Mouse (Mus musculus) MEL (cell line): ENCODE data around the gene Frem3. TPM values are rescaled to one million over a fixed set of nuclear protein-coding genes. Genes with fewer than 3 reads are reported as not detected.

Experiments
- DNase-seq: peaks from one replicate; pipeline ENCODE4 v3.0.0; 2011; ENCODE audit warnings: low read depth, low spot score
- H3K27ac ChIP-seq: 2 replicates; pipeline ENCODE4 v1.5.1; 2012; ENCODE audit warnings: low read depth, mild to moderate bottlenecking, control low read depth, low read length, moderate library complexity; ENCODE audit not compliant: control insufficient read depth
- H3K27me3 ChIP-seq, 2 experiments: fragments of 150-350 bp in 1 of 2; sonication (generic) in 1 of 2; 2 replicates each; pipeline ENCODE4 v1.6.1; 2012; ENCODE audit warnings: low read length in 2 of 2, mild to moderate bottlenecking in 2 of 2, improper control_type of control experiment in 1 of 2, moderate library complexity in 1 of 2; ENCODE audit not compliant: insufficient read depth in 2 of 2, control insufficient read depth in 1 of 2
- H3K36me3 ChIP-seq, 2 experiments: 2 replicates each; pipeline ENCODE4 v1.6.1; 2012 to 2014; ENCODE audit warnings: low read length in 2 of 2, improper control_type of control experiment in 1 of 2, inconsistent platforms in 1 of 2, mild to moderate bottlenecking in 1 of 2; ENCODE audit not compliant: insufficient read depth in 2 of 2, control insufficient read depth in 1 of 2
- H3K4me1 ChIP-seq, 2 experiments: fragments of 150-350 bp in 1 of 2; sonication (generic) in 1 of 2; 2 replicates each; pipeline ENCODE4 v1.6.1; 2012; ENCODE audit warnings: low read length in 2 of 2, improper control_type of control experiment in 1 of 2, mild to moderate bottlenecking in 1 of 2; ENCODE audit not compliant: insufficient read depth in 2 of 2, control insufficient read depth in 1 of 2
- H3K4me3 ChIP-seq, 2 experiments: fragments of 150-350 bp in 1 of 2; sonication (generic) in 1 of 2; 2 replicates each; pipeline ENCODE4 v1.5.1; 2012; ENCODE audit warnings: low read depth in 2 of 2, low read length in 2 of 2, mild to moderate bottlenecking in 2 of 2, moderate library complexity in 2 of 2, control low read depth in 1 of 2, improper control_type of control experiment in 1 of 2; ENCODE audit not compliant: control insufficient read depth in 1 of 2, insufficient read depth in 1 of 2
- H3K79me2 ChIP-seq: 2 replicates; pipeline ENCODE4 v1.6.1; 2012; ENCODE audit warnings: mild to moderate bottlenecking, low read length, moderate library complexity; ENCODE audit not compliant: control insufficient read depth, poor library complexity, insufficient read depth
- H3K9ac ChIP-seq: 2 replicates; pipeline ENCODE4 v1.6.1; 2012; ENCODE audit warnings: low read depth, mild to moderate bottlenecking, control low read depth, low read length, moderate library complexity; ENCODE audit not compliant: control insufficient read depth, poor library complexity, severe bottlenecking
- H3K9me3 ChIP-seq: fragments of 150-350 bp; sonication (generic); replicated peaks from 2 replicates; pipeline ENCODE4 v1.6.1; 2012; ENCODE audit warnings: mild to moderate bottlenecking, low read length, improper control_type of control experiment, moderate library complexity; ENCODE audit not compliant: insufficient read depth
- BHLHE40 ChIP-seq: IDR thresholded peaks from 2 replicates; pipeline ENCODE4 v1.6.1; 2012; ENCODE audit warnings: low read depth, mild to moderate bottlenecking, inconsistent platforms, low read length, improper control_type of control experiment, borderline replicate concordance
- CHD1 ChIP-seq: IDR thresholded peaks from 2 replicates; pipeline ENCODE4 v1.6.1; 2012; ENCODE audit warnings: low read depth, mild to moderate bottlenecking, inconsistent platforms, low read length, improper control_type of control experiment
- CHD2 ChIP-seq: IDR thresholded peaks from 2 replicates; pipeline ENCODE4 v1.6.1; 2011; ENCODE audit warnings: low read length, improper control_type of control experiment
- CTCF ChIP-seq, 3 experiments: IDR thresholded peaks in 2 of 3; conservative IDR thresholded peaks in 1 of 3; 2 replicates each; pipeline ENCODE4 v1.5.1; 2011 to 2012; ENCODE audit warnings: low read length in 3 of 3, low read depth in 2 of 3, mild to moderate bottlenecking in 2 of 3, improper control_type of control experiment in 1 of 3, inconsistent platforms in 1 of 3, mixed read lengths in 1 of 3, moderate library complexity in 1 of 3; ENCODE audit not compliant: control insufficient read depth in 1 of 3, insufficient read depth in 1 of 3, poor library complexity in 1 of 3, severe bottlenecking in 1 of 3
- E2F4 ChIP-seq: IDR thresholded peaks from 2 replicates; pipeline ENCODE4 v1.6.1; 2011; ENCODE audit warnings: low read depth, low read length, improper control_type of control experiment, borderline replicate concordance
- ELF1 ChIP-seq: IDR thresholded peaks from 2 replicates; pipeline ENCODE4 v1.6.1; 2014; ENCODE audit warnings: low read depth, mild to moderate bottlenecking, inconsistent platforms, low read length, improper control_type of control experiment, moderate library complexity
- ETS1 ChIP-seq: IDR thresholded peaks from 2 replicates; pipeline ENCODE4 v1.6.1; 2012; ENCODE audit warnings: low read depth, mild to moderate bottlenecking, inconsistent platforms, low read length, improper control_type of control experiment, moderate library complexity
- KAT2A ChIP-seq: conservative IDR thresholded peaks from 2 replicates; pipeline ENCODE4 v1.6.1; 2012; ENCODE audit warnings: low read depth, low read length, improper control_type of control experiment, inconsistent platforms
- MAFK ChIP-seq: IDR thresholded peaks from 2 replicates; pipeline ENCODE4 v1.6.1; 2011; ENCODE audit warnings: low read depth, mild to moderate bottlenecking, low read length, improper control_type of control experiment, borderline replicate concordance
- MAX ChIP-seq: IDR thresholded peaks from 2 replicates; pipeline ENCODE4 v1.6.1; 2011; ENCODE audit warnings: low read length, improper control_type of control experiment
- MYB ChIP-seq: IDR thresholded peaks from 2 replicates; pipeline ENCODE4 v1.6.1; 2011; ENCODE audit warnings: mild to moderate bottlenecking, low read depth, low read length, improper control_type of control experiment
- MYC ChIP-seq: IDR thresholded peaks from 2 replicates; pipeline ENCODE4 v1.6.1; 2011; ENCODE audit warnings: low read depth, mild to moderate bottlenecking, low read length, improper control_type of control experiment, moderate library complexity
- NRF1 ChIP-seq: IDR thresholded peaks from 2 replicates; pipeline ENCODE4 v1.6.1; 2014; ENCODE audit warnings: low read depth, mild to moderate bottlenecking, inconsistent platforms, low read length, improper control_type of control experiment, moderate library complexity; ENCODE audit not compliant: poor library complexity, insufficient read depth, severe bottlenecking
- POLR2AphosphoS5 ChIP-seq: IDR thresholded peaks from 2 replicates; pipeline ENCODE4 v1.6.1; 2012; ENCODE audit warnings: low read depth, borderline replicate concordance, mild to moderate bottlenecking, inconsistent platforms, low read length, moderate library complexity, mixed read lengths
- SMC3 ChIP-seq: IDR thresholded peaks from 2 replicates; pipeline ENCODE4 v1.6.1; 2011; ENCODE audit warnings: low read depth, low read length, improper control_type of control experiment
- TAL1 ChIP-seq: IDR thresholded peaks from 2 replicates; pipeline ENCODE4 v1.6.1; 2012; ENCODE audit warnings: mild to moderate bottlenecking, inconsistent platforms, low read length, moderate library complexity, mixed read lengths
- TCF12 ChIP-seq: IDR thresholded peaks from 2 replicates; pipeline ENCODE4 v1.6.1; 2014; ENCODE audit warnings: low read depth, mild to moderate bottlenecking, inconsistent platforms, low read length, improper control_type of control experiment, moderate library complexity
- UBTF ChIP-seq: IDR thresholded peaks from 2 replicates; pipeline ENCODE4 v1.6.1; 2012; ENCODE audit warnings: low read depth, mild to moderate bottlenecking, inconsistent platforms, low read length, improper control_type of control experiment, moderate library complexity, borderline replicate concordance; ENCODE audit not compliant: insufficient read depth
- USF1 ChIP-seq: IDR thresholded peaks from 2 replicates; pipeline ENCODE4 v1.6.1; 2014; ENCODE audit warnings: low read depth, mild to moderate bottlenecking, inconsistent platforms, low read length, improper control_type of control experiment, moderate library complexity
- USF2 ChIP-seq, 2 experiments: IDR thresholded peaks; 2 replicates each; pipeline ENCODE4 v1.6.1; 2011 to 2012; ENCODE audit warnings: improper control_type of control experiment in 2 of 2, low read length in 2 of 2, borderline replicate concordance in 1 of 2, inconsistent platforms in 1 of 2, low read depth in 1 of 2, mild to moderate bottlenecking in 1 of 2; ENCODE audit not compliant: insufficient read depth in 1 of 2
- ZC3H11A ChIP-seq: IDR thresholded peaks from 2 replicates; pipeline ENCODE4 v1.6.1; 2012; ENCODE audit warnings: low read depth, mild to moderate bottlenecking, inconsistent platforms, low read length, improper control_type of control experiment
- ZMIZ1 ChIP-seq: IDR thresholded peaks from 2 replicates; pipeline ENCODE4 v1.6.1; 2012; ENCODE audit warnings: low read depth, mild to moderate bottlenecking, inconsistent platforms, low read length, improper control_type of control experiment, moderate library complexity
- ZNF384 ChIP-seq: IDR thresholded peaks from 2 replicates; pipeline ENCODE4 v1.6.1; 2012; ENCODE audit warnings: low read depth, mild to moderate bottlenecking, inconsistent platforms, low read length, improper control_type of control experiment
- polyA plus RNA-seq, 2 experiments: library from polyadenylated mRNA; stranded (reverse) in 1 of 2; unstranded in 1 of 2; fragments of >175 nt in 1 of 2; fragments of >200 nt in 1 of 2; gene quantifications; 2 replicates each; pipeline versions ENCODE4 v1.2.1 to v1.2.4; 2012; ENCODE audit warnings: low replicate concordance in 2 of 2, low read depth in 1 of 2; ENCODE audit not compliant: insufficient read length in 2 of 2, insufficient read depth in 1 of 2, missing spikeins in 1 of 2
- total RNA-seq: library from RNA; depleted of rRNA; stranded (reverse); fragments of 300-350 nt; gene quantifications from 2 replicates; pipeline ENCODE4 v1.2.3, GENCODE M21; 2012; rRNA removed

Frem3 gene
- total RNA-seq, result under 0.01 TPM in 1 of 2 replicates, not detected in the other
- polyA plus RNA-seq, result not detected

- Histone ChIP-seq H3K9ac (no peak within 1 kb of the TSS), H3K27me3 (no peaks in the 10 kb centered on the region; a peak in 1 of 4 replicates), H3K9me3 (no peaks in the 10 kb centered on the region), H3K36me3 (no peaks in the 10 kb centered on the region), H3K4me1 (no peaks in the 10 kb centered on the region), H3K79me2 (no peaks in the 10 kb centered on the region), H3K27ac (no peak within 1 kb of the TSS), H3K4me3 (no peak within 1 kb of the TSS)
- no peak for DNase-seq
- TF ChIP-seq CTCF (IDR thresholded peaks at IDR 0.05 in 2 of 3, conservative IDR thresholded peaks at IDR 0.05 in 1 of 3; ENCODE audit: control insufficient read depth in 1 of 3, insufficient read depth in 1 of 3, low read depth in 2 of 3, low read length in 3 of 3, poor library complexity in 1 of 3, severe bottlenecking in 1 of 3), result no peak
- TF ChIP-seq NRF1, result no peak
- TF ChIP-seq UBTF, result no peak
- TF ChIP-seq ZNF384, result no peak
- TF ChIP-seq E2F4, result no peak
- no peak for TF ChIP-seq MYB
- TF ChIP-seq MAFK, result no peak
- TF ChIP-seq CHD2, result no peak
- no peak for TF ChIP-seq TCF12
- TF ChIP-seq ZMIZ1, result no peak
- TF ChIP-seq MAX, result no peak
- TF ChIP-seq POLR2AphosphoS5, result no peak
- no peak for TF ChIP-seq ELF1
Measured at GRCm38 (mm10) chr8:80610549-80611440, at the start of gene Frem3. Gene Frem3, plus strand, starts transcription at chr8:80611080.

GRCm38 (mm10) chr8:80564205-80564839 lies 46.6 kb upstream of the Frem3 start:
- no peak overlapping the region for H3K27ac ChIP-seq
- H3K36me3 ChIP-seq, result no peaks in the 10 kb centered on the region
- H3K79me2 ChIP-seq, result no peaks in the 10 kb centered on the region
- H3K4me3 ChIP-seq, result no peak overlapping the region
- H3K9me3 ChIP-seq, result no peaks in the 10 kb centered on the region
- no peaks in the 10 kb centered on the region for H3K4me1 ChIP-seq
- H3K27me3 ChIP-seq, result no peaks in the 10 kb centered on the region
- TF ChIP-seq USF1 (no peak), TAL1 (no peak), CHD1 (no peak), ZMIZ1 (no peak), CHD2 (no peak), ELF1 (no peak), BHLHE40 (no peak), MAX (no peak), ZC3H11A (no peak), MYC (no peak), KAT2A (no peak), SMC3 (no peak), USF2 (IDR thresholded peaks at IDR 0.05; ENCODE audit: borderline replicate concordance in 1 of 2, insufficient read depth in 1 of 2, low read depth in 1 of 2, low read length in 2 of 2) (no peak), ETS1 (no peak), UBTF (no peak)
- H3K9ac ChIP-seq, result no peak overlapping the region
- DNase-seq, result no peak
